Mouse (Mus musculus): ENCODE measurements at regions not wholly inside any gene's neighbourhood (a gene's known extent, or its start where the extent isn't known, plus 50 kb on each side); places are given as distances from the start of the nearest gene placed in this dataset.

DNA sequence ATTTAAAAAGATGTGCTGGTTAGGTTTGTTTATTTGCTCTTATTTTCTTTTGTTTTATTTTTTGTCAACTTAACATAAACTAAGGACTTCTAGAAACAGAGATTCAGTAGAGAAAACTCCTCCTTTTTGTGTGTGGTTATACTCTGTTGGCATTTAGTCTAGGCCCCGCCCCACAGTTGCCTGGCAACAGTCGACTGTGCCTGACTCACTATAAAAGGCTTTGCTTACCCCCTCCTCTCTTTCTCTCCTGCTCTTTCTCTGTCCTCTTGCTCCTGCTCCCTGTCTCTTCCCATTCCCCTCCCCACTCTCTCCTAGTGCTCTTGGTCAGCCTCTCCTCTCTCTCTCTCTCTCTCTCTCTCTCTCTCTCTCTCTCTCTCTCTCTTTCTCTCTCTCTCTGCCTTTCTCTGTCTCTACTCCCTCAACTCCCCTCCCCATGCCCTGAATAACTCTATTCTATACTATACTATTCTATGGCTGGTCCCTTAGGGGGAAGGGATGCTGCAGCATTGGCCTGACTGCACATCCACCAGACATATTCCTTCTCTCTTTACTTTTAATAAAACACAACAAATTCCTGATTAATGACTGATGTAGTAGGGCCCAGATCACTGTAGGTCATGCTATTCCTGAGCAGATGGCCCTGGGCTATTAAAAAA, 76.6 kb upstream of the Fscb start:
- no peak overlapping the region for H3K27ac ChIP-seq (ENCODE audit: low read depth, low read length)
- no peaks in the 10 kb centered on the region for H3K9me3 ChIP-seq (ENCODE audit: control insufficient read depth, low read length)
- DNase-seq (ENCODE audit: low spot score) (peak; percentile 58), ATAC-seq (replicated peaks; ENCODE audit: low FRiP score) (peak; percentile 98)
- no peak overlapping the region for H3K9ac ChIP-seq (ENCODE audit: low read length)
- H3K4me1 ChIP-seq (replicated peaks; ENCODE audit: control insufficient read depth, insufficient read depth, low read length): no peaks in the 10 kb centered on the region
- no peaks in the 10 kb centered on the region for H3K36me3 ChIP-seq (ENCODE audit: control insufficient read depth, insufficient read depth, low read length)
- WGBS: 22% methylated on average over 2 of the region's 2 CpGs
- no peaks in the 10 kb centered on the region for H3K27me3 ChIP-seq (ENCODE audit: control insufficient read depth, insufficient read depth, low read length)
- no peak overlapping the region for H3K4me2 ChIP-seq (ENCODE audit: low read depth, low read length, severe bottlenecking)
- H3K4me3 ChIP-seq (ENCODE audit: low read depth, low read length): no peak overlapping the region

- Histone ChIP-seq H3K9me3 (ENCODE audit: control insufficient read depth, low read length) (no peaks in the 10 kb centered on the region), H3K27ac (ENCODE audit: low read depth, low read length) (no peak overlapping the region), H3K4me3 (ENCODE audit: low read depth, low read length) (no peak overlapping the region), H3K27me3 (ENCODE audit: control insufficient read depth, insufficient read depth, low read length) (no peaks in the 10 kb centered on the region), H3K4me2 (ENCODE audit: low read depth, low read length, severe bottlenecking) (no peak overlapping the region), H3K9ac (ENCODE audit: low read length) (no peak overlapping the region), H3K4me1 (replicated peaks; ENCODE audit: control insufficient read depth, insufficient read depth, low read length) (no peaks in the 10 kb centered on the region), H3K36me3 (ENCODE audit: control insufficient read depth, insufficient read depth, low read length) (no peaks in the 10 kb centered on the region)
- ATAC-seq (replicated peaks; ENCODE audit: low FRiP score) (no peak), DNase-seq (ENCODE audit: low spot score) (no peak)
- WGBS: 87% methylated on average over 3 of the region's 3 CpGs
These were observed 66.6 kb upstream of the Fscb start for GRCm38 (mm10) chr12:64541111-64541510.
